Mouse (Mus musculus) myocyte (in vitro differentiated cells): ENCODE results near the gene Shroom3.

ENCODE experiments used
- CEBPB ChIP-seq: IDR thresholded peaks from 2 replicates; pipeline ENCODE4 v1.6.1; 2011; ENCODE audit warnings: mild to moderate bottlenecking, moderate library complexity; ENCODE audit not compliant: poor library complexity, insufficient read depth, severe bottlenecking
- MYOD1 ChIP-seq, 3 experiments: IDR thresholded peaks; one replicate each; pipeline ENCODE4 v1.6.1; 2011; ENCODE audit warnings: control low read depth in 2 of 3, low read depth in 2 of 3, mild to moderate bottlenecking in 2 of 3, moderate library complexity in 1 of 3; ENCODE audit not compliant: insufficient read length in 2 of 3, control insufficient read depth in 1 of 3
- POLR2A ChIP-seq: IDR thresholded peaks from one replicate; pipeline ENCODE4 v1.6.1; 2011; ENCODE audit warnings: low read depth, mild to moderate bottlenecking, control low read depth, moderate library complexity; ENCODE audit not compliant: insufficient read length
- POLR2AphosphoS2 ChIP-seq: IDR thresholded peaks from one replicate; pipeline ENCODE4 v1.6.1; 2011; ENCODE audit warnings: low read depth, control low read depth; ENCODE audit not compliant: insufficient read length
- TCF3 ChIP-seq: IDR thresholded peaks from one replicate; pipeline ENCODE4 v1.6.1; 2011; ENCODE audit warnings: low read depth, control low read depth; ENCODE audit not compliant: insufficient read length

DNA sequence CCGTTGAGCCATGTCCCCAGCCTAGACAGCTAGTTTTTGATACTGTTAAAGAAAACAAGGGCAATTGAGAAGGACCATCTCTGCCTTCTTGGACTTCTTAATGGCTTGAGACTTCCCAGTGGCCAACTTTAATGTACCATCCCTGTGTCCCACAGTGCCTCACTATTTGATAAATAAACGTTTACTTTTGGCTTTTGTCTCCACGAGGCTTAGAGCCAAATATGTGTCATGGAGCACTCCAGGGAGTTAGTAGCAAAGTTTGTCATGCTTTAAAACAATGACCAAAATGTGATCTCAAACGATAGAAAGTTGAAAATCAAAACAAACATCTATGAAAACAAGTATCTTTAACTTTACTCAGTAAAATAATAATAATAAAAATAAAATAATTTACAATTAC lies 83.1 kb downstream of the Shroom3 start:
- TF ChIP-seq POLR2AphosphoS2 (no peak), POLR2A (no peak), CEBPB (no peak), MYOD1 (IDR thresholded peaks at IDR 0.05; ENCODE audit: control insufficient read depth in 1 of 3, insufficient read length in 2 of 3, low read depth in 2 of 3) (no peak), TCF3 (no peak)
